Mouse (Mus musculus) testis, postnatal 10 days (tissue): ENCODE data around the gene Ildr2.

ENCODE experiments used
- DNase-seq: peaks from one replicate; pipeline ENCODE4 v3.0.0; 2021; ENCODE audit warnings: low spot score

Ildr2 gene

DNA sequence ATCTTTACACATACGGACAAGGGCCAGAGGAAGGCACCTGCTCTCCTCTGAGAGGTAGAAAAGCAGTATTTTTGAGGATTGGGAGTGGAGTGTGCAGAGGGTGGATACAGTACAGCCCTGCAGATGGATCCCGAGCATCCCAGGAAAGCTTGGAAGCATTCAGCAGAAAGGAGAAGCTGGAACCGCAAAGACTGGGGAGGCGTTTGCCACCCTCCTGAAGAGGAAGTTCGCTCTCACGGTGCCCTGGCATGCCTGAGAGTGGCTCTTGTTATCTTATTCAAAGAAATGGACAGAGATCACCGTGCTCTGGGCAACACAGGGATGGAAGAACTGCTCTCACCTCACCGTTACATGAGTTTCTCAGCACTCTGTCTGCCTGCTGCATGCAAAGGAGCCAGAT, 30.5 kb downstream of the Ildr2 start:
- DNase-seq = no peak

DNA sequence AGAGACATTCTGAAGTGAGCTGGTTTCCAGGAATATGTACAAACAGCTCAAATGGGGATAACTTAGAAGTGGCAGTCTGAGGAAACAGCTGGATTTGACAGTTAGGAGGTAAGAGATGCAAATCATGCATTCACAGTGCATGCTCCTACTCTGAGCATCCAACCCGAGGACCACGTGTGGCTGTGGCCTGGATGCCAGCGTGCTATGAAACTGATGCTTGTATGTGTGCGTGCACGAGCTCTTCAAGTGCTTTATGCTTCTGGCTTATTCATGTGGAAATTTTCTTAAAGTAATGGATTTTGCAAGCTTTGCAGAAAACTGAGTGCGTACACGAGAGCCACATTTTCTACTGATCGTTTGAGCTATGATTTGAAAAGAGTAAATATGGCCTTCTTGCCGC, 32.3 kb downstream of the Ildr2 start:
- DNase-seq = no peak

DNA sequence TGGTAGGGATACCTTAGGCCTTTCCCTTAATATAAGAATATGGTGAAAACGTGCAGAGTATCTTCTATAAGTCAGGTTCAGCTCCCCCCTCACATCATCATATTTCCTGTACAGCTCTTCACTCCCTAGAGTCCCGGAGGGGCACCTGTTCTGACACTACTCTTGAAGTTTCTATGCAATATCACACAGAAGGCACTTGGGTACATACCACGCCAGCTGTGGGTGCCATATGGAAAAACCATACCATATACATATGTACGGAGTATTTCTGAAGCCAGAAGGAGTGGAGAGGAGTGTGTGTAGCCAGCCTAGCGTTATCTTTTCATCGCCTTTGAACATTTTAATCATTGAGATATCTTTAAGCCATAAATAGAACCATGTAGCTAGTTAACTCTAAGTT, 36.6 kb downstream of the Ildr2 start:
- DNase-seq = no peak

DNA sequence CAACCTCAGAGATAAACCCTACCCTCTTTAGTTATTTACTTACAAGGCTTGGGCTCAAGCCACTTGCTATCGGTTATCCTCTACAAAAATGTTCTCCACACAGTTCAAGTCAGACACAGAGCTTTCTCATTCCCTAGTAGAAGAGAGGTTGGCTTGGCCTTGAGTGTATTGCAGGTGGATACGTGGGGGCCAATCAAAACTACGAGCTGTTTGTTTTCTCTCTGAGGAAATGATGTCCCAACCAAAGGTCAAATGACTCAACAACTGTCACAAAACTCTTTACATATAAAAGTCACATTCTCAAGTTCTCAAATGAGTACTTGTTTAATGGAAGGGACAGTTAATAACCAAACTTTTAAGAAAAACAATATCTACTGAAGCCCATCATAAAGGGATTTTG, 39.1 kb downstream of the Ildr2 start:
- DNase-seq = no peak

DNA sequence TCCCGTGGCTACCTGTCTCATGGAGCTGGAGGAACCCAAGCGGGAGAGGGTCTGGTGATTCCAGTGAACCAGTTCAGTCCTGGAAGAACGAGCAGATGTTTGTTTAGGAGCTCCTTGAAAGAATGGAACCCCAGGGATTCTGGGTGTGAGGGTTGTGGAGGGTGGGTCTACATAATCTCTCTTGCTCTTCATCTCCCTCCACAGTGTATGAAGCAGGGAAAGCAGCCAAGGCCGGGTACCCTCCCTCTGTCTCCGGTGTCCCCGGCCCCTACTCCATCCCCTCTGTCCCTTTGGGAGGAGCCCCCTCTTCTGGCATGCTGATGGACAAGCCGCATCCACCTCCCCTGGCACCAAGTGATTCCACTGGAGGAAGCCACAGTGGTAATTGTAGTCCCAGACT, 41.6 kb downstream of the Ildr2 start:
- no peak for DNase-seq

DNA sequence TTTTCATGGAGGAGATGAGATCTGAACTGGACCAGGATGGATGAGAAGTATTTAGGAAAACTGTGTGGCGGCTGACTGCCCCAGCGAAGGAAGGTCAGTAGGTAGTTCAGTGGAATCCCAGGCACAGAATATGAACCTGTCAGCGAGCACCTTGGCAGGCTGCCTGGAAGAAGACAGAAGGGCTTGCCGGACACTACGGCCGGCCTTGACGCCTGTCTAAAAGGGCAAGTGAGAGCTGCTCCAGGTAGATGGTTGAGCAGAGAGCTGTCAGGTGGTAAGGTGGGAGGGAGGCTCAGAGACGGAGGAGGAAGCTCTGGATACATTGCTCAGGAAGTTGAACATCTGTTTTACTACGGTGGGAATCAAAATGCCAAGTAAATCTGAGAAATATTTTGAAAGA, 42.4 kb downstream of the Ildr2 start:
- DNase-seq = no peak

DNA sequence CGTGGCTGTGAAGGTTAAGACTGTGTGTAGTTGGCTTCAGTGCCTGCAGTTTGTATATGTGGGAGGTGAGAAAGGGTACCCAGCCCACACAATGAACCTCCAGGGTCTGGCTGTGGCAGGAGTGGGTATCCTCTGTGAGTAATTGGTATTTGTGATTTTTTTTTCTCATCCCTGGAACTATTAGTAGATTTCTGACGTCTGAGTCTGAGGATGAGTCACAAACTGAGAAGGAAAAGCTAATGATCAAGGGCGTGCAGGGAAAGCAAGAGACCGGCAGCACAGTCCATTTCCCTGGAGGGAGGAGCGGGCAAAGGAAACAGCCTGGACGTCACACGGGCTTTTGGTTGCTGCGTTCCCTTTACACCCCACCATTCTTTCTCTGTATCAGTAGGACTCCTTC, 43.0 kb downstream of the Ildr2 start:
- no peak for DNase-seq

DNA sequence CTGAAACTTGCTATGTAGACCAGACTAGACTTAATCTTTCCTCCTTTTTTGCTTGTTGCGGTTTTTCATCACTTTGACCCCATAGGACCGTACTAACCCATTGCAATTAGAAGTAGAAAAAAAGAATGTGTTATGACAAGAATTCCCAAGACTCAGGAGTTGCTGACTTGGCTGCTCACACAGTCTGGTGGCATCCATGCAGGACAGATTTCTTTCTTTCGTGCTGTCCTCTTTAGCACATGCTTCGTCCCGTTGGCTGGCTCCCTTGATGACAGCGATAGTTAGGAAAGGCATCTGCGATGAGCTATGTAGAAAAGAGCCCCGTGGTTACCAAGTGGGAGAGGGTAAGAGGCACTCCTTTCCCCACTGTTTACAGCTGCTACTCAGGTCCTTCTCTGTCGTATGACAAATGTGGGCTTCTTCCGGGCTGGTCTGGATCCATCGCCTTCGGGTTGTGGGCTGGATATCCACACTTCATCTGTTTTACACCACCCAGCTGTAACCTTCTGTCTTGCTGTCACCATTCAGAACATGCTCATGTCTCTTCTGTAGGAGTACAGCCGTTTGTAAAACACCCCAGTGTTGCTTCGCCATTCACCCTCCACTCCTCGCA, 43.7 kb downstream of the Ildr2 start:
- no peak for DNase-seq

DNA sequence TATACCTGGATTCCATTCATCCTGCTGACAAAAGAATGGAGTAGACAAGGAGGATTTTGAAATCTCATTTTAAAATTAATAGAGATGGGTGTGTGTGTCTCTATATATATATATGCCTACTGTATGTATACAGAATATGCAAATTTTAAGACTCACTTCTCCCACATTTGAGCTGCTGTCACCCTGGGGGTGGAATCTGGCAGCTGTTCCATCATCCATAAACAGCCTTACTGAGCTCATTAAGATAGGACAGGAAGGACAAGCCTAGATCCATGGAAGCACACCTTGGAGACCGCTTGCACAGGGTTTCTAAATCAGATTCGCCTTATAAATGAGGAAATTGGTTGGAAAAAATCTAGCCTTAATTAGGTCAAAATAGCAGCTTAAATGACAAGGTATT, 44.9 kb downstream of the Ildr2 start:
- no peak for DNase-seq

DNA sequence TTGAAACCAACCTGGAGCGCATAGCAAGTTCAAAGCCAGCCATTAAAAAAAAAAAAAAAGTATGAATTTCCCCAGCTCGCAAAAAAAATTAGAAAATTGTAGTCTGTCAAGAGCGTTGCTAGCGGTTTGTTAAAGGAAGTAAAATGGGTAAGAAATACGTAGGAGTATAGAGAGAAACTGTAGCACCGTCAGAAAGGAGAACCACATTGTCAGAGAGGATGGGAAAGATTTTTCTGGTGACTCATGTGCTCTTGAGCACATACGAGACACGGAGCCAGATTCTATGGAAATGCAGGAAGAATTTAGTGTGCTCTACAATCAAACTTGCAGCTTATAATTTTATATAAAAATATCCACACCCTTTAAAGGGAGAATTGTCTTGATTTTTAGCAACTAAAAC, 45.9 kb downstream of the Ildr2 start:
- no peak for DNase-seq

DNA sequence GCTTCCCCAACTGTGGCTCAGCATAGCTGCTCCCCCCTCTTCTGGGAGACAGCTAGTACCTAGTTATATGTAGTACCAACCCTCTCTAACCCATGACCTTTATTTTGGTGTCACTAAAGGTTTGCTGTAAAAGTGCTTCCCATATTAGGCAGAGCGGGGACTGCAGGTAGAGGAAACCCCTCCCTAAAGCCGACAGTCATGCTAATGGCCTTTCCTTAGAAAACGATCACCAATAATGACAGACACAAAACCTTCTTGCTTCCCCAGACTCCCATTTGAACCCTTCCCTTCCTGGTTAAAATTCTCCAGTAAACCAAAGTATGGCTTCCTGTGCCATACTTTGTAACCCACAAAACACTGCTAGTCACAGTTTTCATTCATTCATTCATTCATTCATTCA, 46.6 kb downstream of the Ildr2 start:
- DNase-seq = no peak

DNA sequence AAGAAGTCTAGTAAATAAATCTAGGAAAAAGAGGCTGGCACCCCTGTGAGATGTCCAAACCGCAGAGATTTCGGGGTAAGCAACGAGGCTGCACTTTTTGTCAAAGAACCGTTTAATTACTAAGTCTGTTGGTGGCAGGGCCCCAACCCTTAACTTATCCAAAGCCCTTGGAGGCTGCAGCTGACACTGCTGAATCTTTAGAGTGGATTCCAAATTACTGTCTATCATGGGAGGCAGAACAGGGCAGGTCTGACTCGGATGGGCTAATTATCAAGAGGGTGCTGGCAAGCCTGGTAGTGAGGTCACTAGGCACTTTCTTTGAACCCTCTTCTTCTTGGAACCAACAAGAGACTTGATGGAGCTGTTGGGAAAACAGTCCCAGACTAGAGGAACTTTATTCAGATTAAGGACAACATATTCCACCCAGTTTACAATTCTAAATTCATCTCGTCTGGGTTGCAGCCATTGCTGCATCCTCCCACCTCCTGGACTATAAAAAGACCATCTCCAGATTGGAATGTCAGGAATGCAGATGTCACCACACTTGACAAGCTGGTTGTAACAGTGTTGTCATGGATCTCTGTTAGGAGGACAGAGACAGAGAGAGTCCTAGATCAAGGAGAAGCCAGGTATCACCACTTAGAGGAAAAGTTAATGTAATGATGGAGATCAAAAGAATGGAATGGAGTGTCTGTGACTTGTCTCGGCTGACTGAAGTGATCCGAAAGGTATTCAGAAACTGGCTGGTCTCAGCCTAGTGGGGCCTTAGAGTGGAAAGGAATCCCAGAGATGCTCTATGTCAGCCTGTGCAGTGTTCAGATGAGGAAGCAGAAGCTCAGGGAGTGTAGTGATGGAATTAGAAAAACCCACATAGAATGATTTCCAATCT, 50.7 kb downstream of the Ildr2 start:
- no peak for DNase-seq

DNA sequence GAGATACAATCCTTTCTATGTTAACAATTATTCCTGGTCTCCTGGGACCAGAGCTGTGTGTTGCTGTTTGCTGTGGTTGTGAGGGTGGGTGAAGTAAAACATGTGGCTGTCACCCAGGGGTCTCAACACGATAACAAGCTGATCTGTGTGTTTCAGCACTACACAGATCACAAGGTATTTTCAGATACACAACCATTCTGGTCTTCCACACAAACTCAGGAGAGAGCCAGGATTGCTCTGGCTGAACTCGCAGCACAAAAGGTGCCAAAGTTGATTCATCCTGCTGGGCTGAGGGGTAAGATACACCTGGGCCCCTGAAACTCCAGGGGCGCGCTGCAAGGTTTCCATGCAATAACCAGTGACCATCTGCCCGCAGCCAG, 54.5 kb downstream of the Ildr2 start:
- DNase-seq = no peak

DNA sequence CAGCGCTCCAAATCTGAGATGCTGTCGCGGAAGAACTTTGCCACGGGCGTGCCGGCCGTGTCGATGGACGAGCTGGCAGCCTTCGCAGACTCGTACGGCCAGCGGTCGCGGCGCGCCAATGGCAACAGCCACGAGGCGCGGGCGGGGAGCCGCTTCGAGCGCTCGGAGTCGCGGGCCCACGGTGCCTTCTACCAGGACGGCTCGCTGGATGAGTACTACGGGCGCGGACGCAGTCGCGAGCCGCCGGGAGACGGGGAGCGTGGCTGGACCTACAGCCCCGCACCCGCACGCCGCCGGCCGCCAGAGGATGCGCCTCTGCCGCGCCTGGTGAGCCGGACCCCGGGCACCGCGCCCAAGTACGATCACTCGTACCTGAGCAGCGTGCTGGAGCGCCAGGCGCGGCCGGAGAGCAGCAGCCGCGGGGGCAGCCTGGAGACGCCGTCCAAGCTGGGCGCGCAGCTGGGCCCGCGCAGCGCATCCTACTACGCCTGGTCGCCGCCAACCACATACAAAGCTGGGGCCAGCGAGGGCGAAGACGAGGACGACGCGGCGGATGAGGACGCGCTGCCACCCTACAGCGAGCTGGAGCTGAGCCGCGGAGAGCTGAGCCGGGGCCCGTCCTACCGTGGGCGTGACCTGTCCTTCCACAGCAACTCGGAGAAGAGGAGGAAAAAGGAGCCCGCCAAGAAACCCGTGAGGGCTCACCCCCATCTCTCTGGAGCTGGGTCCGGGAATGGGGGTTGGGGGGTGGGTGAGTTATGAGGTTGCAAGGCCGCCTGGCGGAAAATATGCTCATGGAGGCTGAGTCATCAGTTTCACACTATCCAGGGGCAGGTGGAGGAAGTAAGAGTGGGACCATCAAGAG, 55.1 kb downstream of the Ildr2 start:
- peak; percentile 67 for DNase-seq

DNA sequence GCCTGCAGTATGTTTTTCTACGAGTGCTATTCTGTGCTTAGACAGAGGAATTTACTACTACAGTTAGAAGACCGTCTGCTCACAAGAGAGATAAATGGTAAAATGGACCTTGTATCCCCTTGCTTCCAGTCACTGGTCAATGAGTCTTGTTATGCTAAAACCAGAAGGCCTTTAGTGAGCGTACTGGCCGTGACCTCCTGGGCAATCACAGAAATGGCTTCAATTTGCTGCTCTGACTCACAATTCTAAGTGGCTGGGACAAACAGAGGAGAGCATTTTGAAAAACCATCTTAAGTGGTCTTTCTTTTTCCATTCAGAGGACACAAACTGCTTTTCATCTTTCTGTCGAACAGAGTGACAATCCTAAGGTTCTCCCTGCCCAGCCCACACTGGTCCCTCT, 57.2 kb downstream of the Ildr2 start:
- no peak for DNase-seq

DNA sequence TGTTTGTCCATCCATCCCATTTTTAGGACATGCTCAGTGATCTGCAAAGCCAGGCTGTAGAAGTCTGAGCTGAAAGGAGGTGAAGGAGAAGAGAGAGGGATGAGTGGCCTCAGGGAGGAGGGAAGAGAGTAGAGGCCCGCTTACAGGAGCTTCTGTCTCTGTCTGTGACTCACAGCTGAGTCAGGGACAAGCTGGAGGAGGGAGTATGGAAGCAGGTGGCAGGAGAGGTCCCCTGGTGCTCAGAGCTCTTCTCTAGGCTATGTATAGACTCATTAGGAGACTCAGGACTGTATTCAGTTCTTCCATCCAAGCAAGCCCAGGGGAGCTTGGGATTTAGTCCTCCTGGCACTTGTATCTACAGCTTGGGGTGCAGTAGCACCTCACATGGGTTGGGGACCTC, 59.7 kb downstream of the Ildr2 start:
- DNase-seq = no peak

DNA sequence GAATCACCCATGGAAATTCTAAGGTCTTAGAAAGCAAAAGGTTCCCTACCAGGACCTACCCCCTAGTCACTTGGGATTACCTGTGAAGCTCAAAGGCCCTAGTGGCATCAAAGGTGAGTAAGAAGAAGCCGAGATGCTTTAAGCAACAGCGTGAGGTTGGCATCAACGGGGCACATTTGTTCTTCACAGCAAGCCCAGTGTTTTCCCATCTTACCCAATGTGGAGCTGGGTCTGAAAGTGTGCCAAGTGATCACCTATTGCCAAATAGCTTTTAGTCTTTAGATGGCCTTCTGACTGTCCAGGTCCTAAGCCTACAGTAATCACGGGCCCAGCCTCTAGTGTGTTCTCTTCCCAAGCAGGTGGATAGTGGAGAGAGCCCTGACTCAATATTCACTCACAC, 61.8 kb downstream of the Ildr2 start:
- DNase-seq = no peak

DNA sequence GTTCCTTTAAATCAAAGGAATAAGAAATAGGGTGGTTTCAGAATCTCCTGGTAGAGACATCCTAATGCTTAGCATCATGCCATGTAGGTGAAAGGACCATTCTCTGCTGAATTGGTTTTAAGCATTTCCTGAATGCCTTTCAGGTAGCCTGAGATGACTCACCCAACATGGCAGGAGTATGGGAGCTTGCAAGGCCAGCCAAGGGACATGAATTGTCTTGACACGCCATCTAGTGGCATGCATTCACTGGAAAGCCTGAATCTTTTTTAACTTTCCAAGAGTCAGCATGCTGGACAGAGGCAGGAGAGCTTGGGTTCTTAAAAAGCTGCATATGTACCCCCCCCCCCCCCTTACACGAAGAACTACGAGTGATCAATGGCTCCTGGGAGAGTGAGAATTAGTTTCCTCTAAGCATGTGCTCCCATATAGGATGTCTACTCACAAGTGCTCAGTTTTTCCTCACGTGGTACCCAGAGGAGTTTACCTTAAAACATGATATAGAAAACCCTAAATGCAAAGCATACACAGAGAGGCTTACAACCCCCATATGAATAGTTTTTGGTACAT, 65.3 kb downstream of the Ildr2 start:
- DNase-seq = peak; percentile 74

DNA sequence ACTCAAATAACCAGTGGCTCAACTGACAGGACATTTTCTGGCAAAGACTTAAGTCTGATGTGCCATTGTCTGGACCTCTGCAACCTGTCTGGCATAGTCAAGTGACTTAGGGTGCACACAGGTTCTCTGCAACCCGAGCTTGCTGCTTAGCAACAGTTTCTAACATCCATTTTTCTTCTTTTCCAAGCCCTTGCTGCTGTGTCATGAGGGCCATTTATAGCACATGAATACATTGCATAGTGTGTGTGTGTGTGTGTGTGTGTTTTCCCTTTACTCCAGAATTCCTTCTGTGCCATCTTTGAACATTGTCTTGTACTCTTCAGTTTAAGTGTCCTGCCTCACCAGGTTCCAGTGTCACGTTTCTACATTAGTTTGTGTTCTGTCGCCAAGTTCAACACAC, 72.5 kb downstream of the Ildr2 start:
- DNase-seq = no peak

DNA sequence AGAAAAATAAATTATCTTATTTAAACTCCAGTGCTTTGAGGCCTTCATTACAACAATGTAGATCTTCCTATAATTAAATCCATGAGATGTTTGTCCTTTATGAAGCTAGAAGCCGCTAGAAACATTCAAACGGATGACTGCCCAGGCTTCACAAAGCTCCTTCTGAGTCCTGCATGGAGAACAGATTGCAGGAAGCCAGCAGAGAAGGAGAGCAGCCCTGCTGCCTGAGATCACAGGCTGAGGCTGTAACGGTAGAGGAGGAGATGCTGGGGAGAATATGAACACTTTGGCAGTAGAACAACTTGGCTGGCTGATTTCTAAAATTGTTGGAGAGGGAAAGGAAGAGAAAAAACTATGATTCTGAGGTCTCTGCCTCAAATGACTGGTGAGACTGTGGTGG, 76.8 kb downstream of the Ildr2 start:
- DNase-seq = no peak

DNA sequence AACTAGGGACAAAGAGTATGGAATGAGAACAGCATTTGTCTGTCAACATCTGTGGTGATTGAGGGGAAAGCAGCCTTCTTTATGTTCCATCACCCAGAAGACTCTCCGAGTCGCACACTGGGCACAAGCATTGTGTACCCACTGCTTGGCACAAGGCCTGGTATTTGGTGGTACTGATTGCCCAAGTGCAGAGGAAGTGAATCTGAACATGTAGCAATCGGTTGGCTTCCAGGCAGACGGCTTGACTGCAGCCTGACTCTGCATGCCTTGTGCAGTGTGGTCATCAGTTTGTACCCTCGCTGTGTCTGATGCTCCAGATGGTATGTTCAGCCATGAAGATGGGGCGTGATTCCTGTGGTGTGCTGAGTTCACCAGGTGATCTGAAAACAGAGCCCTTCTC, 85.2 kb downstream of the Ildr2 start:
- no peak for DNase-seq

DNA sequence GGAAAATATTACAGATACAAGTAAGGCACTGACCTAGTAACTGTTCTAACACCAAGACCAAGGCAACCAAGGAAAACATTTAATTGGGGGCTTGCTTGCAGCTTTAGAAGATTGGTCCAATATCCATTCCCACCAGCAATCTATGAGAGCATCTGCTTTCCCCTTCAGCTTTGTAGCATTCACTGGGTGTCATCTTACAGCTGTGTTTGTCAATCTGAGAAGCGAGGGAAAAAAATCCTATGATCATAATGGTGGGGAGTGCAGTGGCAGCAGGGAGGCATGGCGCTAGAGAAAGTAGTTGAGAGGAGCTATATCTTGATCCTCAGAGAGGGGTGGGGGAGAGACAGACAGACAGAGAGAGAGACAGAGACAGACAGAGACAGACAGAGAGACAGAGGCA, 88.1 kb downstream of the Ildr2 start:
- DNase-seq = no peak

DNA sequence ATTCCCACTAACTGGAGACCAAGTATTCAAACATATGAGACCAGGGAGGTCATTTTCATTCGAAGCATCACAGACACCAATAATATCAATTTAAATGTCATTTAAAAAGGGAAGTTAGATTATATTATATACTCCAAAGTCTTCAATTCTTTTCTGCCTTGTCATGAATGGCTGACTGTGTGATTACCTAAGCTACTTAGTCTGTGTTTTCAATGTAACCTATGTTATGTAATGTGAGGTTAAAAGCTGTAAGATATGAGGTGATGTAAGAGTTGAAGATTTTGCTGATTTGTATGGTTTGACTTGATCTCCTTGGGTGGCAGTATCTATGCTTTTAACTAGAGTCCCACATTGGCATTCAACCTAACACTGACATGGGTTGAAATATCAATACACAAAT, 88.6 kb downstream of the Ildr2 start:
- DNase-seq = no peak
